Mouse (Mus musculus) kidney, embryonic 14.5 days (tissue): ENCODE results near the gene Lcor. TPM values are rescaled to one million over a fixed set of nuclear protein-coding genes. Genes with fewer than 3 reads are reported as not detected.

ENCODE experiments used
- ATAC-seq: fragments of 200-750 bp; cut with Nextera tagmentation; 2 replicates; pipeline ENCODE4 v1.8.0; 2017; ENCODE audit warnings: moderate number of reproducible peaks, mild to moderate bottlenecking, moderate TSS enrichment, moderate library complexity; ENCODE audit not compliant: low FRiP score, low TSS enrichment
- H3K27ac ChIP-seq: fragments of 300-500 bp; sonication (generic); 2 replicates; pipeline ENCODE4 v1.5.1; 2014; ENCODE audit warnings: low read depth, mild to moderate bottlenecking, low read length, moderate library complexity, mixed read lengths
- H3K27me3 ChIP-seq: fragments of 300-500 bp; sonication (generic); 2 replicates; pipeline ENCODE4 v1.6.1; 2014; ENCODE audit warnings: mild to moderate bottlenecking, low read length; ENCODE audit not compliant: control insufficient read depth, insufficient read depth
- H3K36me3 ChIP-seq: fragments of 300-500 bp; sonication (generic); 2 replicates; pipeline ENCODE4 v1.6.1; 2014; ENCODE audit warnings: low read length, mixed read lengths; ENCODE audit not compliant: control insufficient read depth, insufficient read depth
- H3K4me1 ChIP-seq: fragments of 300-500 bp; sonication (generic); 2 replicates; pipeline ENCODE4 v1.6.1; 2014; ENCODE audit warnings: low read length, mixed read lengths; ENCODE audit not compliant: control insufficient read depth, insufficient read depth
- H3K4me2 ChIP-seq: fragments of 300-500 bp; sonication (generic); replicated peaks from 2 replicates; pipeline ENCODE4 v1.6.1; 2014; ENCODE audit warnings: low read depth, mild to moderate bottlenecking, low read length
- H3K4me3 ChIP-seq: fragments of 300-500 bp; sonication (generic); 2 replicates; pipeline ENCODE4 v1.5.1; 2014; ENCODE audit warnings: mild to moderate bottlenecking, low read length
- H3K9ac ChIP-seq: fragments of 300-500 bp; sonication (generic); 2 replicates; pipeline ENCODE4 v1.6.1; 2014; ENCODE audit warnings: low read depth, mild to moderate bottlenecking, low read length, moderate library complexity
- H3K9me3 ChIP-seq: fragments of 300-500 bp; sonication (generic); 2 replicates; pipeline ENCODE4 v1.6.1; 2016; ENCODE audit warnings: low read length; ENCODE audit not compliant: control insufficient read depth
- WGBS: fragments of 180-500 bp; shearing (Covaris S2); extraction: QIAGEN DNeasy Blood & Tissue Kit; methylation state at CpG from one replicate; pipeline ENCODE4 v1.1.7; 2014; 5-methylcytosine and 5-hydroxymethylcytosine counted together
- polyA plus RNA-seq: library from polyadenylated mRNA; unstranded; fragments of >200 nt; fragmentation: Nextera tagmentation; extraction: Ambion mirVana; gene quantifications from 2 replicates; pipeline ENCODE4 v1.2.1, GENCODE M21; 2014

Gene Lcor
- polyA plus RNA-seq, 1 experiment from 2014 or later, result 19.7 TPM

DNA sequence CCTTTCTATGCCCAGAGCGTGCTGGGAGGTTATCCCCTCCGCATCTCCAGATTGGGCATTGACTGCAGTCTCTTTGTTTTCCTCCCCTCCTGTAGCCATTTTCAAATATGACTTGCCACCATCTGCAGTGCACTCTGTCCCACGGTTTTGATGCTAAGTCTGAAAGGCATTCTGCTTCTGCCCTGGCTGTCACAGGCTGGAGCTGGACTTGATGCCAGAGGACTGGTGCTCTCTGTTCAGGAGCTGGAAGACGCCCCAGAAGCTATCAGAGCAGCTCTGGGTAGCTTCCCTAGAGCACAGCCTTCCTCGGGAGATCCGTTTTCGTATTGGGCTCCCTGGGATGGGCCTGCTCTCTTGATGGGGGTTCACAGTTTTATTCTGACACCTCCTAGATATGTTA is 106.6 kb downstream of the Lcor start:
- Histone ChIP-seq H3K9ac (no peak overlapping the region), H3K27ac (no peak overlapping the region), H3K4me2 (no peak overlapping the region), H3K36me3 (peaks cover 10% of the 10 kb centered on the region; the same call in 1 of the 2 replicates), H3K4me3 (no peak overlapping the region), H3K9me3 (no peaks in the 10 kb centered on the region), H3K27me3 (no peaks in the 10 kb centered on the region), H3K4me1 (no peaks in the 10 kb centered on the region)
- 86% methylated on average over 7 of the region's 7 CpGs for WGBS
- no peak for ATAC-seq

DNA sequence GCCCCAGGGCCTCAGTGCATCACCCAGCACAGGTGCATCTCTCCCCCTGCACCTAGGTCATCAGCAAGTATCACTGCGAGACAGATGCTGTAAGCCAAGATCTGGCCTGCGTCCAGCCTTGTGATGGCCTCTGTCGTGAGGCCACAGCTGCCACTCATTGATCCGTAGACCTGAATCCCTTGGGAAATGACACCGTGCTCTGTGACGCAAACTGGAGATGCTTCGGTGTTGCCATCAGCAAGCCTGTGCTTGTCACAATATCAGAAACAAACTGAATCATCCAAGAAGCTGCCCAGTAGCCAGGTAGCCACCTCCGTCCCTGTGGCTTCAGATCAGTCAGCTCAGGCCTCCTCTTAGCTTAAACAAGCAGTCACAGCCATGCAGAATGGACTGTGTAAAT is 107.2 kb downstream of the Lcor start:
- no peak for ATAC-seq
- WGBS, result 88% methylated on average over 8 of the region's 8 CpGs

DNA sequence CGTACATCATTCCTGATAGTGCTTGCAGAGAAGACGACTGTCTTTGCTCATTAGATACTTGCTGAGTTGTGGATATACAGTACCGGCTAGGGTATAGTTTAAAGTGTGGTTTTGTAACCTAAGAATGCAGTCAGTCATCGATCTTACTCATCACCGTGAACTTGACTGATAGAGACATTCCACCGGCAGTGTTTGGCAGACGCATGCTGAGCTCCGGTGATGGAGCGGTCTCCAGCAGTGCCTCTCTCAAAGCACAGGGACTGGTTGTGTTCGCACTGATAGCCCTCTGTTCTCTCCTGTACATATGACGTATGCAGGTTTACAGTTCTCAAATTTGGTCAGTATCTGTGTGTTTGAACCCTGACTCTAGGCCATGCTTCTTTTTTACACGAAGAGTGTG is 109.4 kb downstream of the Lcor start:
- no peak overlapping the region for H3K27ac ChIP-seq
- H3K4me3 ChIP-seq, result no peak overlapping the region
- no peaks in the 10 kb centered on the region for H3K9me3 ChIP-seq
- no peaks in the 10 kb centered on the region for H3K36me3 ChIP-seq
- no peak overlapping the region for H3K9ac ChIP-seq
- no peaks in the 10 kb centered on the region for H3K27me3 ChIP-seq
- 67% methylated on average over 12 of the region's 12 CpGs for WGBS
- no peak for ATAC-seq
- H3K4me1 ChIP-seq, result peaks cover 3% of the 10 kb centered on the region; the same call in 1 of the 2 replicates
- H3K4me2 ChIP-seq, result no peak overlapping the region

More for the DNA sequence above, 107.2 kb downstream of the Lcor start:
- Histone ChIP-seq H3K4me2 (no peak overlapping the region), H3K27me3 (no peaks in the 10 kb centered on the region), H3K27ac (no peak overlapping the region), H3K4me1 (no peaks in the 10 kb centered on the region), H3K4me3 (no peak overlapping the region), H3K36me3 (peaks cover 6% of the 10 kb centered on the region; the same call in 1 of the 2 replicates), H3K9ac (no peak overlapping the region), H3K9me3 (no peaks in the 10 kb centered on the region)

DNA sequence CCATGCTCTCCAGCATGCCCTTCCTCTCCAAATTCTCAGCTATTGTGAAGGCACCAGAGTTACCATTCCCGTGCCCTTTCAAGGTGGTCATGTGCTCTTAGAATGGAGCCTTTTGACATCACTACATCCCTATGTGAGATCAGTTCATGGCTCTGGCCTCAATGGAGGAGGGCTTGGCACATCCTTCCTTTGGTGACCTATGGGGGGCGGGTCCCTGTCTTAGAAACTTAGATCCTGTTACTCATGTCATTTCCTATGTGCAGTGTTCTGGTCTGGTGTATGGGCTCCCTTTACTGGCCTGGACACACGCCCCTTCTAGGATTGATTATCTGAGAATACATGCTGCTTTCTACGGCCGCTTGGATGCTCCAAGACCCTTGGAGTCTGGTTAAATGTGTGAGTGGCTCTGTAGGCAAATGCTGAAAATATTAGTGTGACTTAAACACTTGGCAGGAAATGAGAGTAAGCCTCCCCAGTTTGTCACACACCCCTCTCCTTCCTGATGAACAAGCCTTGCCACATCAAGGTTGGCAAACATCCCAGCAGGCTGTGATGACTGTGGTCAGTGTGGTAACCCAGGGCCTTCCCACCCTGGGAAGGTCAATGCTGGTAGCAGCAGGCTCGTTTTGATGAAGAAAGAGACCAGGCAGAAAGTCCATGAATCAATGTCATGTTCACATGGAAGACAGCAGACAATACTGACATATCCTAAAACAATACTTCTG is 114.9 kb downstream of the Lcor start:
- no peak for ATAC-seq
- no peaks in the 10 kb centered on the region for H3K36me3 ChIP-seq
- no peak overlapping the region for H3K9ac ChIP-seq
- no peaks in the 10 kb centered on the region for H3K27me3 ChIP-seq
- no peak overlapping the region for H3K4me2 ChIP-seq
- no peak overlapping the region for H3K4me3 ChIP-seq
- H3K9me3 ChIP-seq, result no peaks in the 10 kb centered on the region
- peaks cover 3% of the 10 kb centered on the region; the same call in 1 of the 2 replicates for H3K4me1 ChIP-seq
- H3K27ac ChIP-seq, result no peak overlapping the region
- 80% methylated on average over 6 of the region's 6 CpGs for WGBS

DNA sequence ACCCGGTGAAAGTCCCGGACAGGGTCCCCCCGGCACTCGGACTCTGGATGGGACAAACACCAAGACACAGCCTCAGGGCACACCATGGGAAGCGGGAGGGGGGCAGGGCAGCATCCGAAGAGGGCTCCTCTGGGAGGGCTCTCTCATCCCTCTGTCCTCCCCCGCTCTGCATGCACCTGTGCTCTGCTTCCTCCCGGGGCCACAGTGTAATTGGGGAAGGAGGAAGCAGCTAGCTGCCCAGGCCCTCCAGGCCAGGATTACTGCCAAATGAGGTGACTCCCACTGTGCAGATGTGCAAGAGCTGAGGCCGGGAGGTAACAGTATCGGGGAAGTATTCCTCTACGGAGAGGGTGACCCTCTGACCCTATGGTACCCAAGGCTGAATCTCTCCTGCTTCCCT is 118.2 kb downstream of the Lcor start:
- 40% methylated on average over 11 of the region's 11 CpGs for WGBS
- no peaks in the 10 kb centered on the region for H3K9me3 ChIP-seq
- H3K9ac ChIP-seq, result no peak overlapping the region
- peak; percentile 65 for ATAC-seq
- no peak overlapping the region for H3K27ac ChIP-seq
- no peak overlapping the region for H3K4me2 ChIP-seq
- H3K4me3 ChIP-seq, result no peak overlapping the region
- no peaks in the 10 kb centered on the region; the same call in 1 of the 2 replicates for H3K4me1 ChIP-seq
- H3K27me3 ChIP-seq, result no peaks in the 10 kb centered on the region
- no peaks in the 10 kb centered on the region for H3K36me3 ChIP-seq

DNA sequence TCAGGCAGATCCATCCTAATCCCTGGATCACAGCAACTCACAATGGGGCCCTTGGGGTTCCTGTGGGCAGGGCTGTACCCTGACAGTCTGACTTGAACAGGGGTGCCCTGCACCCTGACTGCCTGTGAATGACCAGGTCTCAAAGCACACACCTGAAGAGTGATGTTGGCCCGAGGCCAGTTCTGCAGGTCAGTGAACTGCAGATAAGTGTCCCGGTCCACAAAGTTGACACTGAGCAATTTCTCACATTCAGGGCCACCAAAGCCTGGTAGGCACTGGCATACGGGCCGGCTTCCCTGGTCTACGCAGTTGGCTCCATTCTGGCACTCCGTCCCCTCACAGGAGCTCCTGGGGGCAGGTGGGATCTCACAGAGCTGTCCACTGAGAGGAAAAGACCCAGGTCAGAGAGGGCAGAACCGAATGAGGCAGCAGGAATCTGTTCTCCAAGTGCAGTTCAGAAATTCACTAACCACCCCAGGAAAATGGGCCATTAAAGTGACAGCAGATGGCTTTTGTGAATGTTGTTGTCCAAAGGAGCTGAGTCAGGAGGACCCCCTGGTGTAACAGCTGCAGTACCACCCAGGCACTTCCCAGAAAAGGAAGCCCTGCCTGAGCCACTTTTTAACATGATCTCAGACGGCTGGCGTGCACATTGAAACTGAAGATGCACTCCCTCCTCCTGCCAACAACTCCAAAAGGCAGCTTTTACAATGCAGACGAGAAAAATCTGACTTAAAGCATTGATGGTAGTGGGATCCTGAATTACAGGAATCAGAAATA is 124.0 kb downstream of the Lcor start:
- H3K9me3 ChIP-seq, result no peaks in the 10 kb centered on the region
- H3K4me1 ChIP-seq, result no peaks in the 10 kb centered on the region
- H3K36me3 ChIP-seq, result no peaks in the 10 kb centered on the region
- H3K27me3 ChIP-seq, result no peaks in the 10 kb centered on the region
- H3K27ac ChIP-seq, result no peak overlapping the region
- 71% methylated on average over 10 of the region's 10 CpGs for WGBS
- H3K4me2 ChIP-seq, result no peak overlapping the region
- H3K9ac ChIP-seq, result no peak overlapping the region
- no peak for ATAC-seq
- no peak overlapping the region for H3K4me3 ChIP-seq

DNA sequence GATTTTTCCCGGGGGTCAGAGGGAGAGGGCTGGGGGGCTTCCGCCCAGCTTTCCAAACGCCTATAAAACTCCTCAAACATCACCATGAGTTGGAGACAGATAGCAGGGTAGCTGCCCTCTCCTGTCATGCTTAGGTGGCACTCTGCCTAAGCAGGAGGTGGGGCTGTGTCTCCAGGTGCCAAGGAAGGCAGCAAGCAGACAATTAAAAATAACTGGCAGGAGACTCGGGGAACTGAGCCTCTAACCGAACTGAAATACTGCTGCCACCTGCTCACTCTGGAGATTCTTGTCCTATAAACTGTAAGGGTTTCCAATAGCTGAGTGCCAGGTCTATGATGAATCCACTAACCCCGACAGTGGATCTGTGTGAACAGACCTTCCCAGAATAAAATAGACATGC is 129.2 kb downstream of the Lcor start:
- H3K9me3 ChIP-seq, result no peaks in the 10 kb centered on the region
- ATAC-seq, result no peak
- WGBS, result 70% methylated on average over 6 of the region's 6 CpGs
- no peaks in the 10 kb centered on the region for H3K36me3 ChIP-seq
- no peak overlapping the region for H3K27ac ChIP-seq
- H3K4me3 ChIP-seq, result no peak overlapping the region
- H3K4me1 ChIP-seq, result 0 out of 2 replicates have a peak, but pooled peaks cover 3% of the 10 kb centered on the region
- H3K9ac ChIP-seq, result no peak overlapping the region
- 0 out of 2 replicates have a peak, but pooled peaks cover 8% of the 10 kb centered on the region for H3K27me3 ChIP-seq
- H3K4me2 ChIP-seq, result no peak overlapping the region
